8 mouse cellular contexts compared by ENCODE assay signal in genomic region chr4:141962811-141963685, GRCm38 (mm10). TPM values are rescaled to one million over a fixed set of nuclear protein-coding genes. Genes with fewer than 3 reads are reported as not detected.
DNase-seq lines count a peak whose midpoint lies in the region; ATAC-seq and TF ChIP-seq lines count a peak whose summit lies in the region.

No protein-coding gene starts in this region.

- 0 out of 2 replicates have a peak overlapping the region, but pooled peaks have one; percentile 32 for H3K4me2 ChIP-seq in embryonic facial prominence, embryonic 12.5 days (replicated peaks)
- H3K4me2 ChIP-seq in hindbrain, embryonic 16.5 days (ENCODE audit: low read length), result 0 out of 2 replicates have a peak overlapping the region, but pooled peaks have one; percentile 16
- H3K4me2 ChIP-seq in liver, embryonic 11.5 days, result no peak overlapping the region
- H3K4me2 ChIP-seq in neural tube, embryonic 15.5 days, result peak overlapping the region; percentile 15; the same call in 1 of the 2 replicates

- no peak for ATAC-seq in embryonic facial prominence, embryonic 12.5 days (ENCODE audit: insufficient number of reproducible peaks, insufficient read depth, low FRiP score, low TSS enrichment)
- 0 out of 2 replicates have a peak, but pooled peaks have one; percentile 44 for ATAC-seq in hindbrain, embryonic 16.5 days
- ATAC-seq in liver, embryonic 11.5 days (replicated peaks; ENCODE audit: low FRiP score), result peak; percentile 49; the same call in 1 of the 2 replicates
- no peak for ATAC-seq in neural tube, embryonic 15.5 days (ENCODE audit: low FRiP score)

- peak; percentile 78 for TF ChIP-seq CTCF in left cerebral cortex, adult 2 months (IDR thresholded peaks at IDR 0.05)

- H3K4me3 ChIP-seq in left cerebral cortex, adult 2 months, result no peak overlapping the region
- no peak overlapping the region for H3K4me3 ChIP-seq in embryonic facial prominence, embryonic 12.5 days
- H3K4me3 ChIP-seq in hindbrain, embryonic 16.5 days (ENCODE audit: low read length), result no peak overlapping the region
- H3K4me3 ChIP-seq in liver, embryonic 11.5 days (ENCODE audit: low read depth, low read length), result no peak overlapping the region
- H3K4me3 ChIP-seq in neural tube, embryonic 15.5 days (replicated peaks), result no peak overlapping the region

- no peak overlapping the region for H3K9ac ChIP-seq in embryonic facial prominence, embryonic 12.5 days
- no peak overlapping the region for H3K9ac ChIP-seq in hindbrain, embryonic 16.5 days (ENCODE audit: low read depth, low read length)
- no peak overlapping the region for H3K9ac ChIP-seq in liver, embryonic 11.5 days (ENCODE audit: low read depth, low read length)
- H3K9ac ChIP-seq in neural tube, embryonic 15.5 days (replicated peaks), result no peak overlapping the region

- H3K27ac ChIP-seq in left cerebral cortex, adult 2 months, result no peak overlapping the region
- H3K27ac ChIP-seq in embryonic facial prominence, embryonic 12.5 days, result no peak overlapping the region
- H3K27ac ChIP-seq in hindbrain, embryonic 16.5 days (ENCODE audit: low read depth, low read length), result no peak overlapping the region
- H3K27ac ChIP-seq in liver, embryonic 11.5 days (ENCODE audit: low read depth, low read length), result no peak overlapping the region
- H3K27ac ChIP-seq in neural tube, embryonic 15.5 days (replicated peaks), result no peak overlapping the region

- no peaks in the 10 kb centered on the region for H3K27me3 ChIP-seq in embryonic facial prominence, embryonic 12.5 days
- H3K27me3 ChIP-seq in hindbrain, embryonic 16.5 days (replicated peaks; ENCODE audit: control insufficient read depth, insufficient read depth, low read length), result no peaks in the 10 kb centered on the region
- no peaks in the 10 kb centered on the region for H3K27me3 ChIP-seq in liver, embryonic 11.5 days (replicated peaks; ENCODE audit: control insufficient read depth, insufficient read depth, low read length)
- H3K27me3 ChIP-seq in neural tube, embryonic 15.5 days (replicated peaks), result no peaks in the 10 kb centered on the region

- intact Hi-C loops in left cerebral cortex, adult 2 months (cut with DNase I), result no loop called here

- H3K9me3 ChIP-seq in embryonic facial prominence, embryonic 12.5 days, result no peaks in the 10 kb centered on the region
- 0 out of 2 replicates have a peak, but pooled peaks cover 6% of the 10 kb centered on the region for H3K9me3 ChIP-seq in hindbrain, embryonic 16.5 days (ENCODE audit: control insufficient read depth, low read length)
- H3K9me3 ChIP-seq in liver, embryonic 11.5 days (ENCODE audit: control insufficient read depth, low read length), result no peaks in the 10 kb centered on the region; the same call in 1 of the 2 replicates
- no peaks in the 10 kb centered on the region for H3K9me3 ChIP-seq in neural tube, embryonic 15.5 days (replicated peaks)

- H3K36me3 ChIP-seq in embryonic facial prominence, embryonic 12.5 days, result no peaks in the 10 kb centered on the region
- no peaks in the 10 kb centered on the region; the same call in 1 of the 2 replicates for H3K36me3 ChIP-seq in hindbrain, embryonic 16.5 days (ENCODE audit: control insufficient read depth, insufficient read depth, low read length)
- no peaks in the 10 kb centered on the region for H3K36me3 ChIP-seq in liver, embryonic 11.5 days (ENCODE audit: control insufficient read depth, insufficient read depth, low read length)
- H3K36me3 ChIP-seq in neural tube, embryonic 15.5 days, result no peaks in the 10 kb centered on the region

- DNase-seq in left cerebral cortex, adult 2 months (ENCODE audit: extremely low spot score in 1 of 2, low spot score in 2 of 2), result peak in 1 of 2 experiments; percentile 74
- no peak for DNase-seq in left cerebral cortex, adult 9 months (ENCODE audit: low spot score in 2 of 2)
- peak; percentile 86 for DNase-seq in ZHBTc4 (ENCODE audit: low read depth, low spot score)
- DNase-seq in liver, embryonic 11.5 days (ENCODE audit: low spot score), result peak; percentile 69
- DNase-seq in urinary bladder, postnatal 10 days (ENCODE audit: low spot score), result no peak

- peaks cover 10% of the 10 kb centered on the region; the same call in 1 of the 2 replicates for H3K4me1 ChIP-seq in embryonic facial prominence, embryonic 12.5 days
- H3K4me1 ChIP-seq in hindbrain, embryonic 16.5 days (ENCODE audit: control insufficient read depth, insufficient read depth, low read depth, low read length), result peaks cover 3% of the 10 kb centered on the region; the same call in 1 of the 2 replicates
- no peaks in the 10 kb centered on the region for H3K4me1 ChIP-seq in liver, embryonic 11.5 days (replicated peaks; ENCODE audit: control insufficient read depth, insufficient read depth, low read length)
- peaks cover 14% of the 10 kb centered on the region for H3K4me1 ChIP-seq in neural tube, embryonic 15.5 days

- WGBS in embryonic facial prominence, embryonic 12.5 days, result 11% methylated on average over 23 of the region's 23 CpGs
- WGBS in hindbrain, embryonic 16.5 days, result 11% methylated on average over 23 of the region's 23 CpGs
- 10% methylated on average over 23 of the region's 23 CpGs for WGBS in liver, embryonic 11.5 days
- 11% methylated on average over 23 of the region's 23 CpGs for WGBS in neural tube, embryonic 15.5 days

RNA-seq across cellular contexts. Expression of gene Fhad1, which starts 51.8 kb away (rescaled TPM):
- 1 to 10 TPM; 9.0 to 9.2 TPM for total RNA-seq in left cerebral cortex, adult 2 months (2021)
- 1.9 and 2.2 TPM in 2 replicates for polyA plus RNA-seq in embryonic facial prominence, embryonic 12.5 days (2016; fragmentation: Nextera tagmentation; extraction: Ambion mirVana)
- polyA plus RNA-seq in hindbrain, embryonic 16.5 days (2015; fragmentation: Nextera tagmentation; extraction: Ambion mirVana), result 6.3 and 6.5 TPM in 2 replicates
- 0.69 and 1.8 TPM in 2 replicates for polyA plus RNA-seq in liver, embryonic 11.5 days (2014; fragmentation: Nextera tagmentation; extraction: Ambion mirVana)
- 4.5 and 4.8 TPM in 2 replicates for polyA plus RNA-seq in neural tube, embryonic 15.5 days (2015; fragmentation: Nextera tagmentation; extraction: Ambion mirVana)

Comparison
In these comparisons a context has a peak if more than half of its experiments do, and no peak if none do; other contexts are left out.
1. DNase-seq: peak in ZHBTc4 (single experiment) and liver, embryonic 11.5 days (single experiment); none in left cerebral cortex, adult 9 months (0 of 2) and urinary bladder, postnatal 10 days (single experiment).
2. ATAC-seq: peak in hindbrain, embryonic 16.5 days (single experiment) and liver, embryonic 11.5 days (single experiment); none in embryonic facial prominence, embryonic 12.5 days (single experiment) and neural tube, embryonic 15.5 days (single experiment).